Mouse (Mus musculus) frontal cortex, postnatal 25 days (tissue): ENCODE results near the gene Ncf2.

Experiments used
- DNase-seq, 2 experiments: peaks; one replicate each; pipeline ENCODE4 v3.0.0; 2022; ENCODE audit warnings: low spot score in 2 of 2

Ncf2 gene

DNA sequence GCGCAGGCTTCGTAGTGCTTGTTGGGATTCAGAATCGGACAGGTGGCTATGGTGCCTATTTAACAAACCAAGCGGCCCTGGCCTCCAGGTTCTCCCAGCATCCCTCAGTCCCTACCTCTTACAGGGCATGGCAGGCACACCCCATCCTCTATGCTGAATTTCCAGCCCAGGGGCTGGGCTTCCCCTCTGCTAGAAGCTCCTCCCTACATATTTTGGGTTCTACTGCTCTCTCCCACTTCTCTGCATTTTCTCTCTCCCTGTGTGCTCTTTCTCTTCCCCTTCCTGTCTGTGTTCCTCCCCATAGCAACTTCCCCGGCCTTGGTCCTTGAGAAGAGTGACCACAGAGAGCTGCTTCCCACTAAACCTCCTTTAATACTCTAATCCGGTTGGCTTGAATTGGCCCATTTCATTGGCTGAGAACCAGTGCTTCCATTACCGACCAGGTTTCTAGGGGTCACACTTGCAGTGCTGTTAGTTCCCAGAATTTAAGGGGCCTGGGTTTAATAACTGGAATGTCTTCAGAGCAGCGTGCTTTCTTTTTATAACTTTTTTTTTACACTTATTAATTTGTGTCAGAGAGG lies 3.2 kb upstream of the Ncf2 start:
- DNase-seq: no peak

DNA sequence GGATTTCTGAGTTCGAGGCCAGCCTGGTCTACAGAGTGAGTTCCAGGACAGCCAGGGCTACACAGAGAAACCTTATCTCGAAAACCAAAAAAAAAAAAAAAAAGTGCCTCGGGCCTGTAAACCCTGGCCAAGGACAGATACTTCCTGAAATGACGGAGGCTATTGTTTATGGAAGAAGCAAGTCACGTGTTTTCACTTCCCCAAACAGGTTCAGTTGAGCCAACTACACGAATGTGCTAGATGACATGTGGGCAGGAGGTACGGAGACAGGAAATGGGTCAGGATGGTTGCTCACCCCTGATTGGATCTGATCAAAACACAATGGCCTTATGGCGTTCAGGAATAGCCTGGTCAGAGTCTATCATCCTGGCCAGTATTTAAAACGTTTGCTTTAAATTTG lies 1.9 kb upstream of the Ncf2 start:
- DNase-seq: no peak

DNA sequence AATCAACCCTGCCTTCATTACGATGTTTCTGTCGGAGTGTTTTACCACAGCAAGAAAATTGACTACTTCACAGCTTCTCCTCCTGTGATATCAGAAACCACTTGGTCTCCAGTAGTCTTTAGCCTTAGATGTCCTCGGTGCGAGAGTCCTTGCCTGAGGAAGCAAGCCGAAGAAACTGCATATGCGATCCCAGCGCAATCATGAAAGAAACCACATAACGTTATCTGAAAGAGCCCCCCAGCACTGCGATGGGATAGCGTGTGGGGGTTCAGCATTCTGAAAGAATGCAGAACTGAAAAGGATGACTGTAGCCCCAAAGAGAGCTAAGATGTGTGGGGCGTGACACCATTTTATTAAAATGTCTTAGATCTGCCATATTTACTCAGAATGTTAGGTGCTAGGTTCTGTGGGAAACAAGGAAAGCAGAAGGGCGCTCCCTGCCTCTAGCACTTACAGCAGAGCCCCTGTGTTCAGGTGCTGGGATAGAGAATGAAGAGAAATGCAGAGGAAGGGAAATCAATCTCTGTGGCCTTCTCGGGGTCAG lies 711 bp downstream of the Ncf2 start:
- DNase-seq: no peak

DNA sequence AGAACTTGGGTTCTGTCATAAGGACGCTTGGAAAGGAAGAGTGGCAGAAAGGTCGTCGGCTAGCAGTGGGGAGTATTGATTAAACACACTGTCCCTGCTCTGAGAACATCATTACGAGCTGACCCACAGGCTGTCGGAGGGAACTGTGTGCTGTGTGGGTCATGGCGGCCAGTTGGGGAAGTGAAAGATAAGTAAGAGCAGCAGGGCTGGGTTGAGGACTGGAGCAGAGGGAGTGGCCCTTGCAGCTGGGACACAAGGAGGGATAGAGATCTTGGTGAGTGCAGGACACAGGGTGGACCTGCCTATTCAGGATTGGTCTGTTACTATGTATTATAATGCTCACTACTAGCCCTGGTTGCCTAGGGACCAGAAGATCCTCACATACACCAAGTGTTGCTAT lies 4.9 kb downstream of the Ncf2 start:
- no peak for DNase-seq

DNA sequence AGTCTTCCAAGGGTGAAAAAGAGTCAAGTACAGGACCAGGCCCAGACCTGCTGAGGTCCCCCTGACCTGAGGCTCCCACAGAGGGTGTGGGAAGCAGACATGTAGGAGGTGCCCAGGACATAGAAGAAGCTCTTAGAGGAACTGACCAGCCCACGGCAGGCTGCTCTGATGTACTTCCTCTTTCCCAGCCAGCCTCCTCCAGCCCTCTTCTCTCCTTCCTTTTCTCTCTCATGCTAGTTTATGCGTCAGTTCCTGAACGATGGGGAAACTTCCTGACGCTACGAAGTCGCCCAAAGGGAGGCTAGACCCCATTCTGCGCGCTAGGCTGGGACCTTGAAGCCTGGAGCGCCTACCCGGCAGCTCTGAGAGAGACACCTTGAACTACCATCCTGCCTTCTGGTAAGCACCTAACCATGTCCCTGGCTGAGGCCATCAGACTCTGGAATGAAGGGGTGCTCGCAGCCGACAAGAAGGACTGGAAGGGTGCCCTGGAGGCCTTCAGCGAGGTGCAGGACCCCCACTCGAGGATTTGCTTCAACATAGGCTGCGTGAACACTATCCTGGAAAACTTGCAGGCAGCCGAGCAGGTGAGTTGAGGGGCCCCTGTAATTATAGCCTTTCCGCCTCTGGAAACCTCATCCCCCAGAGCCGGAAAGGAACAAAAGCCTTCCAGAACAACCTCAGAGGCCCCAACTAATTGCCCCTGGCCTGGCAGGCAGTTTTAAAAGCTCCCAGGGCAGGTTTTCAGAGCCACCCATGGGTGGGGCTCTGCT lies 7.8 kb downstream of the Ncf2 start:
- no peak for DNase-seq

DNA sequence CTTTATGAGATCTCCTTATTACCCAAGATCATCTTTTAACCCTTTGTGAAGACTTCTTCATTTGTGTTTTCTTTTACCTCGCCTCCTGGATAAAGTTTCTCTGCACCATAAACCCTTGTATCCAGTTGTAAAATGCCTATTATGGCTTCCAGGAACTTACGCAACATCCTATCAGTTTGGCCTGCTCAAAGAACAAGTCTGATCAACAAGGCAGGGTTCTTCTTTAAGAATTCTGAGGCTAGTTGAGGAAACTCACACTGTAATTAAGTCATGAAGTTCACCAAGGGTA lies 8.3 kb downstream of the Ncf2 start:
- no peak for DNase-seq

DNA sequence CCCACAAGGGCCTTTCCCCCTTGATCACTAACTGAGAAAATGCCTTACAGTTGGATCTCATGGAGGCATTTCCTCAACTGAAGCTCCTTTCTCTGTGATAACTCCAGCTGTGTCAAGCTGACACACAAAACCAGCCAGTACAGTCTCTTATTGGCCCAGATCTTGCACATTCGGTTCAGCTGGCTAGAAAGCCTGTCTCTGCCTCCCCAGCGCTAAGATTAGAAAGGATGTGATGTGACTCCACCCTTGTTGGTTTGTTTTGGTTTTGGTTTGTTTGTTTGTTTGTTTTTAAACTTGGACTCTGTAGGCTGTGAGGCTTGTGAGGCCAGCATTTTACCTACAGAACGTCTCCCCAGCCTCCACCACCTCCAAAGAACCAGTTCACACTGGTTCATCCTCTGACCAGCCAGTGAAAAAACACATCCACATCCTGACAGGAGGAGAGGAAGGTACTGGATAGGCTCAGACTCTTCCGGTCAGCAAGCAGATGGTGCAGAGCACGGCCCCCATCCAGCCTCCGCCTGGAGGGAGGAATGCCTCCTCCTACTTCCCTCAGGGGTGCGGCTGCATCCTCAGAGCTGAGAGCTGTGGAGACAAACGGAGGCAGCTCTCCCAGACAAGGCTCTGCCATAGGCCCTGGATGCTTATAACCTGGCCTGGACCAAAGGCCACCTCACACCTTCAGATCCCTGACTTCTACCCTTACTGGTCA lies 9.7 kb downstream of the Ncf2 start:
- no peak for DNase-seq

DNA sequence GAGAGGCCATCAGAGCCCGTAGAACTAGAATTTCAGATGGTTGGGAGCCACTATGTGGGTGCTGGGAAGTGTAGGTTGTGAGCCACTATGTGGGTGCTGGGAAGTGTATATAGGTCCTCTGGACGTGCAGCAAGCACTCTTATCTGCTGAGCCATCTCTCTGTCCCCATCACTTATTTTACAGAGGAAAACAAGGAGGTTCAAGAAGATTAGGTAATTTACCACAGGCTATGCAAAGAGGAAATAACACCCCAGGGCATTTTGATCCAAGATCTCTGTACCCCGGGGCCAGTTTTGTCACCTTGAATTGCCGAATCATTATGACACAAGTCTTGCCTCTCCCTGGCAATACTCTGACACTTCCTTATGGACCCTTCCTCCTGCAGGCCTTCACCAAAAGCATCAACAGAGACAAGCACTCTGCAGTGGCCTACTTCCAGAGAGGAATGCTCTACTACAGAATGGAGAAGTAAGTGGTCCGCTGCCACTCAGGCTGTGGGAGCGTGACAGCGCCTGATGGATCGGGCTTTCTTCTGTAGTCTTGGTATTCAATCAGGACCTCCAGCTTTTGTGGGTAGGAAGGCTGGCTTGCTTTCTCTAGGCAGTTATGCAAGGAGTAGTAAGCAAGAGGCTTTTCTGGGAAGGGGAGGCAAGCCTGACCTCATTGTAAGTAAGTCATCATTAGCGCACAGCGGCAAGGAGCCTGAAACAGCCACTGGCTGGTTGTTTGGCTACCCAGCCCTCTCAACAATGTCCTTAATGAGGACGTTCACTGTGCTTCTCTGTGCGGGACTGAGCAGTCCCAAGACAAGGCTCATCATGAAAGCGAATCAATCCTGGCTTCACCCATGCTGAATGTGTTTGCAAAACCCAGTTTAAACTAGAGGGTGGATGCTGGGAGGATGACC lies 10.8 kb downstream of the Ncf2 start:
- DNase-seq: no peak

DNA sequence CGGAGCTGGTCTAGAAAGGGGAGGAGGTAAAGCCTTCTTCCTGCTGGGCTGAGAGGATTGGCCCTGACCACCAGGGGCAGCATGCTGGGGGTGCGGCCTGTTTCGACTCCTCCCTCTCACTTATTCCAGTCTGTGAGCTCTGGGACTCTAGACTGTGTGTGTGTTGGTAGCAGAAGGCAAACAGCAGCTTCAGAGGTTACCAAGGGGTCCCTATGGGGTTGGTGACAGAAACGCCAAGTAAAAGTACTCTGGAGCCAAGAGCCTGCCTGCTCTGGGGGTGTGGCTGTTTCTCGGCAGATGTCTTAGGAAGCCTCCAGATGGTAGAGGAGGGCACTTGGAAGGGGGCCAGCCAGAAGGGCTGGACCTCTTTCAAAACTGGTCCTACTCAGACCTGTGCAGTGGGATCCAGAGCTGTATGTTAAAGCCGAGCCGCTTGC lies 15.3 kb downstream of the Ncf2 start:
- DNase-seq: no peak

DNA sequence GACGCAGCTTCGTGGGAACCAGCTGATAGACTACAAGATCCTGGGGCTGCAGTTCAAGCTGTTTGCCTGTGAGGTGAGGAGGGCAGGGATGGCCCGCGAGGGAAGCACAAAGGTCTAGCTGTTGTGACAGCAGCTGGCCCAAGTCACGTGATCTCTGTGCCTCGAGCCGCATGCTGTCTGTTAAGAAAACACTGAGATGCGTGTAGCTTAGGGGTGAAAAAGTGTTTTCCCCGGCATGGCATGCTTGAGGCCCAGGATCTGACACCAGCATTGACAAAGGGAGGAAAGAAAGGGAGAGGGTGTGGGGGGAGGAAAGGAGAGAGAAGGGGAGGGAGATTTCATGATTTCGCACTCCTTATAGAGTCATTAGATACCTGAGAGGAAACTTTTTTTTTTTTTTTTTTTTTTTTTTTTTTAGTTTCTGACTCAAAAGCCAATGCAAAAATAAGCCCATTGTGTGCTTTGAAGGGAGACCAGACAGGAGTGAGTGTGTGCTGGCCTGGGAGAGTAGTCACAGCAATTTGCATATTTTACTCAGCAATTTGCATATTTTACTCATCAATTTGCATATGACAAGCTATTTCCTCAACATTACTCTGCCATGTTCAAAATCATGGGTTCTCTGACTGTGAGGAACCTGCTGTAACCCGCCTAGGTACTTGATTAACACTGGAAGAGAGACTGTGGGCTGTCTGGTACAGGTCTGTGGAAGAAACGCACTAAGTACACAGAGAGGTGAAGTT lies 17.2 kb downstream of the Ncf2 start:
- no peak for DNase-seq

DNA sequence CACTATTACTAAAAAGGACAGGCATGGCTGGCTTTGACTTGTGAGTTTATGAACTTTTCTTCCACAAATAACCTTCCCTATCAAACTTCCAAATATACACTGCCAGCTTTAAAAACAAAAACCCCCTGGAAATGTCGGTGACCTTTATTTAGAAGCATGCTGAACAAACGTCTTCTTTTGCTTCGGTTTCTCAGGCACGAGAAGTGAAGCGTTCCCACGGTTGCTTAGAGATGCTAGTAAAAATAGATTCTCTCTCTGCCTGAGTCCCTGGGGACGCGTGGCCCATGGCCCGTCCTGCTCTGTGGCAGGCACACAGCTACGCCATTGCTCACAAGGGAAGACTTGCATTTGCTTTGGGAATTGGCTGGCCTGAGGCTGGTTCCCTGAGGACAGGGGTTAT lies 17.8 kb downstream of the Ncf2 start:
- DNase-seq: no peak

DNA sequence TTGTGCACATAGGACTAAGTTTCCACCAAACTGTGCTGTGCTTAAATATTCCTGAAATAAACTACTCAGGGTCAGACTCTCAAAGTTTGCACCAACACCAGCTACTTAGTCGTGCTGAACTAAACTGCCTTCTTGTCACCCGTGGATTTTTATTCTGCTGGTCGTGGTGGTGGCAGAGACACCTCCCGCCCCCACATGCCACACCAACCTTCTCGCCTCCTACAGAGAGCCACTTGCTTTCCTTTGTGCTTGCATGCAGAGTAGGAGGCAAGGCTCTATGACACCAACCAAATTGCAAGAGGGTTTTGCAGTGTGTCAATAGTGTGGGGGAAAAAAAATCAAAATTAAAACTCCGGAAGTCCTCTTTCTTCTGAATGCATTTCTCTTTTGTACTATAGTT lies 19.6 kb downstream of the Ncf2 start:
- DNase-seq: no peak

DNA sequence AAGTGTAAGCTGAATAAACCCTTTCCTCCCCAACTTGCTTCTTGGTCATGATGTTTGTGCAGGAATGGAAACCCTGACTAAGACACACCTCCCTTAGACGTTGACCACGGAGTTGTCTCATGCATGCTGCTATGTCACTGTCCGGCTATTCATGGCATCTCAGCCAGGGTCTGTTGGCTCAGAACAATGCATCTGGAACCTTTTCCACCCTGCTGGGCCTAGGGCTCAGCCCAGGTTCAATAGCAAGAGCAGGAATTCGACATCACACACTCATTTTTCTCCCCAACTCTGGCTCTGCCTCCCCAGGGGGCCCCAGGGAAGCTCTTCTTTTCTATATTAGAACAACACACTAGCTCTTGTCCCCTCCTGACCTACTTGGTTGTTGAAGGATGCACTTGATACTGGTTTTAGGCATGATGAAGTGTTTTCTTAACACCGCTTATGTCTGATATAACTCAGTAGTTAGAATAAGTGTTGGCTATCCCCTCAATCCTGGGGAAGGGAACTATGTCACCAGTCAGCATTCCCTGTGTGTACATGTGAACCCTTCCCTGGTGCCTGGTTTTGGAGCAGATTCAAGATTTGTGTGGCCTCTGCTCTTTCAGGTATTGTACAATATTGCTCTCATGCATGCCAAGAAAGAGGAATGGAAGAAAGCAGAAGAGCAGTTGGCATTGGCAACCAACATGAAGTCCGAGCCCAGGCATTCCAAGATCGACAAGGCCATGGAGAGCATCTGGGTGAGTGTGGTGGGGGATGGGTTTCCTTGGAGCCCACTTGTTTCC lies 21.1 kb downstream of the Ncf2 start:
- no peak for DNase-seq

DNA sequence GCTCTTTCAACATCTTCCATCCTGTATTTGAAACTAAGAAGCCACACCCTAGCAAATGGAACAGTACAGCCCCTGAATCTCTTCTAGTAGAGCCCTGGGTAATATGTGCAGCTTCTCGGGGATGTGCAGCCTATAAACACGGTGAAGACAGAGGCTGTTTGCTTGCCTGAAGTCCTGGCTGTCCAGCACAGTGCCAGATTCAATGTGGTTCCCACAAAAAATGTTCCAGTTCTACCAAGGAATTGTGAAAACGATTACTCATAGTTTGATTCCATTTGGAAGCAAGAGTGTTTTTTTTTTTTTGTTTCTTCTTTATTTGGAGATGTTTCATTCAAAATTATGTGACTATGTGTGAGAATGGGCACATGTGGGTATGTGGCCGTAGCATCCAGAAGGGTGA lies 21.8 kb downstream of the Ncf2 start:
- no peak for DNase-seq

DNA sequence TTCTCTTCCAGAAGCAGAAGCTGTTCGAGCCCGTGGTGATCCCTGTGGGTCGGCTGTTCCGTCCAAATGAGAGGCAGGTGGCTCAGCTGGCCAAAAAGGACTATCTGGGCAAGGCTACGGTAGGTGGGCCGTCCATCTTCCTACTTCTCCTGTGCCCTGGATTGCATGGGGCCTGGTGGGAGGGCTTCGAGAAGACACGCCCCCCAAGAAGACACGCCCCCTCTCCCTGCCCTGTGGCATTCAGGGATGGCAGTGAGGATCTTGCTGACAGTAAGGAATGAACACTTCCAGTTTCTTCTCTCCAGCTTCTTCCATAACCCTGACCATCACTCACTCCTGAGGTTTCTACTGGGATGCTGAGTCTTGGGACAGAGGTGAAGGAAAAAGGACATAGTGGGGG lies 24.2 kb downstream of the Ncf2 start:
- DNase-seq: no peak

DNA sequence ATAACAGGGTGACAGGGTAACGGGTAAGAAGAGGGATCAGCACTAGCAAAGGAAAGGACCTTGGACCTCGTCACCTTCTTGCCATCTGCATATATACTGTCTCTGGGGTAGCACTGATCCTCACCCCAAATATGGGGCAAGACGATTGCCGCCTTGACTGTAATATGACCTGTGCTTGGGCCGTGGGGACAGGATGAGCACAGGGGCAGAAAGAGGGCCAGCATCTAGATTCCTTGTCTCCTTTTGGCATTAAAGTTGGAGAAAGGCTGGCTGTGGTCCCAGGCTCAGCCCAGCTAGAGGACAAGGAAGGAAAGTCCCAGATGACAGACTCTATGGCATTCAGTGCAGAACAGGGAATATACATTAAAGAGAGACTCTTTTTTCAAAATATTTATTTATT lies 26.5 kb downstream of the Ncf2 start:
- no peak for DNase-seq

DNA sequence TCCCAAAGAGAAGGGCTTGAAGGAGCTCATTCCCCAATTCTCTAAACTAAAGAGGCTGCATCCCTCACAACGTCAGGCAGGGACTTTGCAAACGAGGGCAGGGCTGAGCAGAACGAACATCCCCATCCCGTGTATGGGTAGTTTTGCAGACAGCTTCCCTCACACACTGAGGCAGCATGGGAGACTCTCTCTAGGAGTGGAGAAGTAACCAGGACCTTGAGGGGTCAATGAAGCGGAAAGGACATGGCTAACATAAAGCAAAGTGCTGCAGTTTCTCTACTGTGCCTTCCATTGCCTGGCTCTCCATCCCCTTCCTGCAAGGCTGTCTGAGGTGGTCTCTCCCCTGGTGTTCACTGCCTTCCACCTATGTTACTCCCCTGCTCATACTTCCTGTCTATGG lies 28.2 kb downstream of the Ncf2 start:
- DNase-seq: no peak

DNA sequence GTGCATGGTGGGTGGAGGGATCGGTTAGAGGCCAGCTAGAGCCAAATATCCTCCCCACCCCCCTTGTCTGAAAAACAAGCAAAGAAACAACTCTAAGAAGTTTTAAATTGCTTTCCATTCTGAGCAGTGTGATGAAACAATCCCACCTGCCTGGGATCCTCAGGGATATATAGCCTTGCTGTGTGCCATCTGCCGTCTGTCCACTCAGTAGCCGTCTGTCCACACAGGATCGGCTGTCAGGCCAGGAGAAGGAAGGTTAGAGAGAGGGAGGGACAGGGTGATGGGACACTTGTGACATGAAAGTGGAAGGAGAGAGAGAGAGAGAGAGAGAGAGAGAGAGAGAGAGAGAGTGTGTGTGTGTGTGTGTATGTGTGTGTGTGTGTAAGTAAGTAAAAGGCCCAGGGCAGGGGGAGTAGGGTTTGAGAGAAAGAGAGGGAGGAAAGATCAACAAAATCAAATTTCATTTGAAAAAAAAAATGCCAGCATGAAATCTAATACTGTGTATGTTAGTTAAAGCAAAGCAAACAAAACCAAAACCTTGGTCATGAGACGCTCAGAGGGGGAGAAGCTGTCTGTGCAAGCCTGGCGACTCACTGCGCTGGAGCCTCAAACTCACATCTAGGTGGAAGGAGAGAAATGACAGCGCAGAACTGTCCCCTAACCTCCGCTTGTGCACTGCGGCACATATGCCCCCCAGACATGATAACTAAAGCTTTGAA lies 28.8 kb downstream of the Ncf2 start:
- no peak for DNase-seq

DNA sequence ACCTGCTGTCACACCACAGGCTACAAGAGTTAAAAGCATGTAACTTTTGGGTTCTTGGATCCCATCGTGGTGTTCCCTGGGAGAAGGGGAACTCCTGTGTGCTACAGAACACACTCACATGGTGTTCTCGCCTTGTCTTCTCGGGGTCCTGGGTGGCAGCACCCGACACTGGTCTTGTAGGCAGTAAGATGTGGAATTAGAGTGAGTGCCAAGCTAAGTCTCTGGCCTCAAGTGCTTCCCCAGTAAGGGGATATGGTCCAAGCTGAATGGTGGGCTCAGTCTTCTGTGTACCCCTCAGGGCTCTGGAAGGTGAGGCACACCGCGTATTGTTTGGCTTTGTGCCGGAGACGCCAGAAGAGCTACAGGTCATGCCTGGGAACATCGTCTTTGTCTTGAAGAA lies 30.1 kb downstream of the Ncf2 start:
- no peak for DNase-seq

DNA sequence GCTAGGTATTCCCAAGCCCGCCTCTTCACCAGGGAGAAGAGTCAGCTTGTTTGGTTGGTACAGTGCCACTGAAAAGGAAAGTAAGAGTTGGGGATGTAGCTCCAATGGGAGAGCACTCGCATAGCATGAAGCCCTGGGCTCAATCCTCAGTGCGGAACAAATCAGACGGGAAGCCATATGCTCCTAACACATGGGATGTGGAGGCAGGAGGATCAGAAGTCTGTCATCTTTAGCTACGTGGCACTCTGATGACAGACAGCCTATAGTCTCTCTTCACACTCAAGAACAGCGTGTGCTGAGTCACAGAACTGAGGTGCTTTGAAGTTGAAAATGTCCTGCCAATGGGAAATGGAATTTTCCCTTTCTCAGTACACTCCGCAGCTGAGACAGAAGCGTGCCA lies 31.0 kb downstream of the Ncf2 start:
- no peak for DNase-seq
